ENCODE assay signal across 10 mouse cellular contexts in genomic region chr12:29083426-29084221, GRCm38 (mm10).
A peak's percentile ranks its signal among the peaks of the same experiment; 100 is the strongest.
DNase-seq lines count a peak whose midpoint lies in the region; ATAC-seq and TF ChIP-seq lines count a peak whose summit lies in the region.
"Had no signal": no experiment of that assay in that cellular context is flagged by ENCODE, and none has a peak within 500 bp of the region (broad histone marks: within the 10 kb centered on the region; RNA-seq: fewer than 3 reads in every experiment).

No protein-coding gene starts in this region.

- TF ChIP-seq CTCF in E14TG2a.4 (conservative IDR thresholded peaks at IDR 0.05; ENCODE audit: low read length) = no peak
- no peak for TF ChIP-seq CTCF in intestine, postnatal 0 days (IDR thresholded peaks at IDR 0.05; ENCODE audit: low read depth)

- no peaks in the 10 kb centered on the region for H3K9me3 ChIP-seq in E14TG2a.4 (ENCODE audit: low read length)
- H3K9me3 ChIP-seq in intestine, postnatal 0 days (ENCODE audit: control insufficient read depth) = no peaks in the 10 kb centered on the region
- H3K9me3 ChIP-seq: heart, embryonic 15.5 days; midbrain, embryonic 12.5 days had no signal

- H3K4me1 ChIP-seq in E14TG2a.4 (replicated peaks; ENCODE audit: low read depth, low read length) = peaks cover 13% of the 10 kb centered on the region
- H3K4me1 ChIP-seq in intestine, postnatal 0 days (replicated peaks; ENCODE audit: control insufficient read depth, insufficient read depth, low read length) = no peaks in the 10 kb centered on the region
- H3K4me1 ChIP-seq: heart, embryonic 15.5 days had no signal

- peak overlapping the region; percentile 51 for H3K4me3 ChIP-seq in E14TG2a.4 (replicated peaks; ENCODE audit: low read length)
- H3K4me3 ChIP-seq in intestine, postnatal 0 days (ENCODE audit: low read depth, low read length) = no peak overlapping the region
- H3K4me3 ChIP-seq: heart, embryonic 15.5 days; midbrain, embryonic 12.5 days had no signal

- 64% methylated on average over 13 of the region's 13 CpGs for WGBS in intestine, postnatal 0 days

- H3K4me2 ChIP-seq in intestine, postnatal 0 days (replicated peaks; ENCODE audit: low read depth) = no peak overlapping the region
- H3K4me2 ChIP-seq: heart, embryonic 15.5 days; midbrain, embryonic 12.5 days had no signal

- DNase-seq in brain, adult 2 months (ENCODE audit: low read depth, low spot score) = peak; percentile 93
- peak; percentile 38 for DNase-seq in frontal cortex, postnatal 14 days (ENCODE audit: low spot score in 2 of 2)
- peak; percentile 69 to 88 for DNase-seq in left cerebral cortex, postnatal 25 days (ENCODE audit: low spot score in 2 of 2)
- DNase-seq in thymus, postnatal 14 days = peak; percentile 72

- H3K27ac ChIP-seq in intestine, postnatal 0 days (ENCODE audit: low read depth, low read length) = no peak overlapping the region
- H3K27ac ChIP-seq: heart, embryonic 15.5 days; midbrain, embryonic 12.5 days had no signal

- no peaks in the 10 kb centered on the region for H3K27me3 ChIP-seq in E14TG2a.4 (ENCODE audit: insufficient read depth, low read length)
- no peaks in the 10 kb centered on the region for H3K27me3 ChIP-seq in intestine, postnatal 0 days (replicated peaks; ENCODE audit: control insufficient read depth, insufficient read depth, low read length)
- H3K27me3 ChIP-seq: heart, embryonic 15.5 days; midbrain, embryonic 12.5 days had no signal

- no peak overlapping the region for H3K9ac ChIP-seq in intestine, postnatal 0 days (ENCODE audit: low read depth, low read length)
- H3K9ac ChIP-seq: heart, embryonic 15.5 days; midbrain, embryonic 12.5 days had no signal

- no peaks in the 10 kb centered on the region for H3K36me3 ChIP-seq in E14TG2a.4 (ENCODE audit: insufficient read depth, low read length)
- H3K36me3 ChIP-seq in intestine, postnatal 0 days (ENCODE audit: control insufficient read depth, insufficient read depth) = no peaks in the 10 kb centered on the region
- H3K36me3 ChIP-seq: heart, embryonic 15.5 days; midbrain, embryonic 12.5 days had no signal

- ATAC-seq in intestine, postnatal 0 days = no peak
- ATAC-seq in inflammation-experienced regulatory T-cells, adult 6 months = no peak
- no peak for ATAC-seq in megakaryocyte progenitor cell, adult 5-6 weeks (replicated peaks; ENCODE audit: poor library complexity)

- intact Hi-C loops in left cerebral cortex, postnatal 25 days (cut with DNase I) = loop anchor here (5.0 kb wide), 1 partner anchor 111 kb away; no protein-coding TSS in a partner anchor

Comparison
In these comparisons a context has a peak if more than half of its experiments do, and no peak if none do; other contexts are left out.
1. DNase-seq: peak in every context shown above with its lines; median percentile 93 in brain, adult 2 months; 78 in left cerebral cortex, postnatal 25 days; 72 in thymus, postnatal 14 days; 38 in frontal cortex, postnatal 14 days.